Mouse (Mus musculus) megakaryocyte, embryonic 14.5 days (primary cell): ENCODE results near the gene Fnip1.

Experiments
- FLI1 ChIP-seq: IDR thresholded peaks from 2 replicates; pipeline ENCODE4 v1.6.1; 2012; ENCODE audit warnings: low read length, inconsistent platforms, mixed read lengths
- GATA1 ChIP-seq: IDR thresholded peaks from 3 replicates; pipeline ENCODE4 v1.6.1; 2012; ENCODE audit warnings: mixed read lengths, low read length, inconsistent platforms, borderline replicate concordance

GRCm38 (mm10) chr11:54472231-54472630, 34.2 kb downstream of the Fnip1 start:
- no peak for TF ChIP-seq GATA1
- TF ChIP-seq FLI1, result no peak
